Mouse (Mus musculus) thymus, postnatal 25 days (tissue): ENCODE measurements around the gene Tbx2.

ENCODE experiments used
- DNase-seq: peaks from one replicate; pipeline ENCODE4 v3.0.0; 2022

Tbx2 gene

GRCm38 (mm10) chr11:85889730-85890562 lies 57.6 kb downstream of the Tbx2 start:
- DNase-seq = no peak

DNA sequence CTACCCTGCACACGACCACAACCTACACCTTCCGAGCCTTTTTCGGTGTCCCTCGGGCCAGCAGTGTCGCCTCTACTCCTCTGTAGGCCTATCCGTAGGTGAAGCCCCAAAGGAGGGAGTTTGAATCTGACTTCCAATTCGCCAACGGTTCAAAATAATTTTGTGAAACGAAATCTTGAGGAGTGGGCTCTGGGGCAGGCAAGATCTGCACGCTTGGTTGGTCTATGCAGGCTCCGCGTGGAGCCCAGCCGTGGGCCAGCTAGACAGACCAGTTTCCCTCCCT lies 58.2 kb downstream of the Tbx2 start:
- no peak for DNase-seq

GRCm38 (mm10) chr11:85891010-85891691 lies 58.8 kb downstream of the Tbx2 start:
- DNase-seq = no peak
